Mouse (Mus musculus) MEL (cell line): Measurements from ENCODE around the gene Irf2bp2. TPM values are rescaled to one million over a fixed set of nuclear protein-coding genes. Genes with fewer than 3 reads are reported as not detected.
A peak's percentile ranks its signal among the peaks of the same experiment; 100 is the strongest.

Experiments
- DNase-seq: peaks from one replicate; pipeline ENCODE4 v3.0.0; 2011; ENCODE audit warnings: low read depth, low spot score
- H3K27ac ChIP-seq: 2 replicates; pipeline ENCODE4 v1.5.1; 2012; ENCODE audit warnings: low read depth, mild to moderate bottlenecking, control low read depth, low read length, moderate library complexity; ENCODE audit not compliant: control insufficient read depth
- H3K27me3 ChIP-seq, 2 experiments: fragments of 150-350 bp in 1 of 2; sonication (generic) in 1 of 2; 2 replicates each; pipeline ENCODE4 v1.6.1; 2012; ENCODE audit warnings: low read length in 2 of 2, mild to moderate bottlenecking in 2 of 2, improper control_type of control experiment in 1 of 2, moderate library complexity in 1 of 2; ENCODE audit not compliant: insufficient read depth in 2 of 2, control insufficient read depth in 1 of 2
- H3K36me3 ChIP-seq, 2 experiments: 2 replicates each; pipeline ENCODE4 v1.6.1; 2012 to 2014; ENCODE audit warnings: low read length in 2 of 2, improper control_type of control experiment in 1 of 2, inconsistent platforms in 1 of 2, mild to moderate bottlenecking in 1 of 2; ENCODE audit not compliant: insufficient read depth in 2 of 2, control insufficient read depth in 1 of 2
- H3K4me1 ChIP-seq, 2 experiments: fragments of 150-350 bp in 1 of 2; sonication (generic) in 1 of 2; 2 replicates each; pipeline ENCODE4 v1.6.1; 2012; ENCODE audit warnings: low read length in 2 of 2, improper control_type of control experiment in 1 of 2, mild to moderate bottlenecking in 1 of 2; ENCODE audit not compliant: insufficient read depth in 2 of 2, control insufficient read depth in 1 of 2
- H3K4me3 ChIP-seq, 2 experiments: fragments of 150-350 bp in 1 of 2; sonication (generic) in 1 of 2; 2 replicates each; pipeline ENCODE4 v1.5.1; 2012; ENCODE audit warnings: low read depth in 2 of 2, low read length in 2 of 2, mild to moderate bottlenecking in 2 of 2, moderate library complexity in 2 of 2, control low read depth in 1 of 2, improper control_type of control experiment in 1 of 2; ENCODE audit not compliant: control insufficient read depth in 1 of 2, insufficient read depth in 1 of 2
- H3K79me2 ChIP-seq: 2 replicates; pipeline ENCODE4 v1.6.1; 2012; ENCODE audit warnings: mild to moderate bottlenecking, low read length, moderate library complexity; ENCODE audit not compliant: control insufficient read depth, poor library complexity, insufficient read depth
- H3K9ac ChIP-seq: 2 replicates; pipeline ENCODE4 v1.6.1; 2012; ENCODE audit warnings: low read depth, mild to moderate bottlenecking, control low read depth, low read length, moderate library complexity; ENCODE audit not compliant: control insufficient read depth, poor library complexity, severe bottlenecking
- H3K9me3 ChIP-seq: fragments of 150-350 bp; sonication (generic); replicated peaks from 2 replicates; pipeline ENCODE4 v1.6.1; 2012; ENCODE audit warnings: mild to moderate bottlenecking, low read length, improper control_type of control experiment, moderate library complexity; ENCODE audit not compliant: insufficient read depth
- CHD1 ChIP-seq: IDR thresholded peaks from 2 replicates; pipeline ENCODE4 v1.6.1; 2012; ENCODE audit warnings: low read depth, mild to moderate bottlenecking, inconsistent platforms, low read length, improper control_type of control experiment
- E2F4 ChIP-seq: IDR thresholded peaks from 2 replicates; pipeline ENCODE4 v1.6.1; 2011; ENCODE audit warnings: low read depth, low read length, improper control_type of control experiment, borderline replicate concordance
- ELF1 ChIP-seq: IDR thresholded peaks from 2 replicates; pipeline ENCODE4 v1.6.1; 2014; ENCODE audit warnings: low read depth, mild to moderate bottlenecking, inconsistent platforms, low read length, improper control_type of control experiment, moderate library complexity
- EP300 ChIP-seq, 2 experiments: IDR thresholded peaks; 2 replicates each; pipeline ENCODE4 v1.6.1; 2011; ENCODE audit warnings: improper control_type of control experiment in 2 of 2, low read length in 2 of 2, low read depth in 1 of 2, mild to moderate bottlenecking in 1 of 2
- ETS1 ChIP-seq: IDR thresholded peaks from 2 replicates; pipeline ENCODE4 v1.6.1; 2012; ENCODE audit warnings: low read depth, mild to moderate bottlenecking, inconsistent platforms, low read length, improper control_type of control experiment, moderate library complexity
- GABPA ChIP-seq: IDR thresholded peaks from 2 replicates; pipeline ENCODE4 v1.6.1; 2012; ENCODE audit warnings: low read depth, mild to moderate bottlenecking, inconsistent platforms, low read length, improper control_type of control experiment, moderate library complexity
- GATA1 ChIP-seq: IDR thresholded peaks from 2 replicates; pipeline ENCODE4 v1.6.1; 2011; ENCODE audit warnings: low read depth, low read length, improper control_type of control experiment
- JUND ChIP-seq: IDR thresholded peaks from 2 replicates; pipeline ENCODE4 v1.6.1; 2011; ENCODE audit warnings: low read depth, mild to moderate bottlenecking, improper control_type of control experiment, low read length
- MAZ ChIP-seq: IDR thresholded peaks from 2 replicates; pipeline ENCODE4 v1.6.1; 2012; ENCODE audit warnings: low read depth, mild to moderate bottlenecking, inconsistent platforms, low read length, improper control_type of control experiment
- MXI1 ChIP-seq: IDR thresholded peaks from 2 replicates; pipeline ENCODE4 v1.6.1; 2011; ENCODE audit warnings: mild to moderate bottlenecking, low read depth, low read length, improper control_type of control experiment
- MYB ChIP-seq: IDR thresholded peaks from 2 replicates; pipeline ENCODE4 v1.6.1; 2011; ENCODE audit warnings: mild to moderate bottlenecking, low read depth, low read length, improper control_type of control experiment
- NELFE ChIP-seq: IDR thresholded peaks from 2 replicates; pipeline ENCODE4 v1.6.1; 2011; ENCODE audit warnings: low read depth, low read length, improper control_type of control experiment
- POLR2A ChIP-seq, 2 experiments: IDR thresholded peaks; 2 replicates each; pipeline ENCODE4 v1.6.1; 2011 to 2012; ENCODE audit warnings: low read length in 2 of 2, mild to moderate bottlenecking in 2 of 2, control low read depth in 1 of 2, improper control_type of control experiment in 1 of 2, low read depth in 1 of 2, moderate library complexity in 1 of 2; ENCODE audit not compliant: control insufficient read depth in 1 of 2, insufficient read depth in 1 of 2, poor library complexity in 1 of 2
- POLR2AphosphoS2 ChIP-seq: IDR thresholded peaks from 2 replicates; pipeline ENCODE4 v1.6.1; 2011; ENCODE audit warnings: low read length, improper control_type of control experiment
- POLR2AphosphoS5 ChIP-seq: IDR thresholded peaks from 2 replicates; pipeline ENCODE4 v1.6.1; 2012; ENCODE audit warnings: low read depth, borderline replicate concordance, mild to moderate bottlenecking, inconsistent platforms, low read length, moderate library complexity, mixed read lengths
- RAD21 ChIP-seq: IDR thresholded peaks from 2 replicates; pipeline ENCODE4 v1.6.1; 2011; ENCODE audit warnings: mild to moderate bottlenecking, low read depth, low read length, improper control_type of control experiment
- RCOR1 ChIP-seq: IDR thresholded peaks from 2 replicates; pipeline ENCODE4 v1.6.1; 2012; ENCODE audit warnings: low read depth, mild to moderate bottlenecking, inconsistent platforms, low read length, improper control_type of control experiment
- SIN3A ChIP-seq: IDR thresholded peaks from 2 replicates; pipeline ENCODE4 v1.6.1; 2012; ENCODE audit warnings: low read length, improper control_type of control experiment, inconsistent platforms
- SMC3 ChIP-seq: IDR thresholded peaks from 2 replicates; pipeline ENCODE4 v1.6.1; 2011; ENCODE audit warnings: low read depth, low read length, improper control_type of control experiment
- TBP ChIP-seq: IDR thresholded peaks from 2 replicates; pipeline ENCODE4 v1.8.0; 2011; ENCODE audit warnings: low read depth, low read length, improper control_type of control experiment
- TCF12 ChIP-seq: IDR thresholded peaks from 2 replicates; pipeline ENCODE4 v1.6.1; 2014; ENCODE audit warnings: low read depth, mild to moderate bottlenecking, inconsistent platforms, low read length, improper control_type of control experiment, moderate library complexity
- USF1 ChIP-seq: IDR thresholded peaks from 2 replicates; pipeline ENCODE4 v1.6.1; 2014; ENCODE audit warnings: low read depth, mild to moderate bottlenecking, inconsistent platforms, low read length, improper control_type of control experiment, moderate library complexity
- USF2 ChIP-seq, 2 experiments: IDR thresholded peaks; 2 replicates each; pipeline ENCODE4 v1.6.1; 2011 to 2012; ENCODE audit warnings: improper control_type of control experiment in 2 of 2, low read length in 2 of 2, borderline replicate concordance in 1 of 2, inconsistent platforms in 1 of 2, low read depth in 1 of 2, mild to moderate bottlenecking in 1 of 2; ENCODE audit not compliant: insufficient read depth in 1 of 2
- ZC3H11A ChIP-seq: IDR thresholded peaks from 2 replicates; pipeline ENCODE4 v1.6.1; 2012; ENCODE audit warnings: low read depth, mild to moderate bottlenecking, inconsistent platforms, low read length, improper control_type of control experiment
- ZKSCAN1 ChIP-seq: IDR thresholded peaks from 2 replicates; pipeline ENCODE4 v1.6.1; 2012; ENCODE audit warnings: low read depth, mild to moderate bottlenecking, inconsistent platforms, low read length, improper control_type of control experiment, moderate library complexity
- ZMIZ1 ChIP-seq: IDR thresholded peaks from 2 replicates; pipeline ENCODE4 v1.6.1; 2012; ENCODE audit warnings: low read depth, mild to moderate bottlenecking, inconsistent platforms, low read length, improper control_type of control experiment, moderate library complexity
- polyA plus RNA-seq, 2 experiments: library from polyadenylated mRNA; stranded (reverse) in 1 of 2; unstranded in 1 of 2; fragments of >175 nt in 1 of 2; fragments of >200 nt in 1 of 2; gene quantifications; 2 replicates each; pipeline versions ENCODE4 v1.2.1 to v1.2.4; 2012; ENCODE audit warnings: low replicate concordance in 2 of 2, low read depth in 1 of 2; ENCODE audit not compliant: insufficient read length in 2 of 2, insufficient read depth in 1 of 2, missing spikeins in 1 of 2
- total RNA-seq: library from RNA; depleted of rRNA; stranded (reverse); fragments of 300-350 nt; gene quantifications from 2 replicates; pipeline ENCODE4 v1.2.3, GENCODE M21; 2012

Irf2bp2 gene
- total and polyA plus RNA-seq, 3 experiments, result 17.1 to 30.4 TPM; not detected in 1

DNA sequence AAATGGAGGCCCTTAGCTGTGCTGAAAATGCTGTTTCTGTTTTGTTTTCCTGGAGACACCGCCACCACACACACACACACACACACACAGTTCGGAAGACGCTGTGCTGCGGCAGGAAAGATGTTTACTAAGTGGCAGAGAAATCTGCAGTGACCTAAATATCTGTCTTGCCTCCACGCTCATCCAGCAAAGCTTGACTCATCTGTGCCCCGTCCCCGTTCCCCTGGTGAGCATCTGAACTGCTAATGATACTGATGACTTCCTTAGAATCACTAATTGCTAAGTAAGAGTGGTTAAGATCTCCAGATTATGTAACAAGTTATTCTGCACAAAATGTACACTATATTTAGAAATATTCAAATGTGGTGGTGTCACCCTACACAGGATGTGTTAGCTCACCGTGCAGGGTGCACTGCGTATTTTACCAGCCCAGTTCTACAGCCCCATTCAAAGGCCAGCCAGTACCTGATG, 8.2 kb downstream of the Irf2bp2 start (continued):
- TF ChIP-seq POLR2AphosphoS2, result peak; percentile 62
- TF ChIP-seq GATA1, result peak; percentile 64
- TF ChIP-seq JUND, result no peak

DNA sequence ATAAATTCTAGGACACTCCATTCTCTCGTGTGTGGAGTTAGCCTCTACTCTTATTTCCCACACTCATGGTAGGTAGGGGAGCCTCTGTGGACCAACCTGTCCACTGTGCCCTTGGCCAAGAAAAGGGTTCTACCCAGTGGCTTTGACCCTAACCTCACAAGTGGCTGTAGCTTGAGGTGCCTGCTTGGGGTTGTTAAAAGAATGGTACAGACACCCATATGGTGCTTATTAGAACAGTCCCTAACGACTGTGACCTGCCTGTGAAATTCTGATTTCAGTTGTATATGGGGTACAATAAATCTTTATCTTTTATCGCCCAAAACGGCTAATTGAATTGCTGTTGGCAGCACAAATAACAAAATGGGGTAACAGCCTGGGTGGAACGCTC, 8.9 kb downstream of the Irf2bp2 start:
- H3K4me3 ChIP-seq, result peak overlapping the region; percentile 11 to 13; a peak in 2 of 4 replicates
- peak; percentile 39; the same call in 1 of the 2 replicates for TF ChIP-seq MYB
- 0 out of 2 replicates have a peak, but pooled peaks have one; percentile 46 for TF ChIP-seq ZMIZ1
- TF ChIP-seq TCF12, result peak; percentile 3; the same call in 1 of the 2 replicates
- TF ChIP-seq SIN3A, result peak; percentile 24
- no peak for TF ChIP-seq MAZ
- peak; percentile 33 for TF ChIP-seq NELFE
- TF ChIP-seq ZC3H11A, result no peak
- no peak for DNase-seq
- H3K27me3 ChIP-seq, result no peaks in the 10 kb centered on the region
- peak overlapping the region; percentile 56 for H3K9ac ChIP-seq
- peaks cover 9 to 27% of the 10 kb centered on the region in 2 experiments; a peak in 3 of 4 replicates for H3K4me1 ChIP-seq
- peak overlapping the region; percentile 98 for H3K27ac ChIP-seq
- peaks cover 9 to 36% of the 10 kb centered on the region in 2 experiments for H3K36me3 ChIP-seq
- peaks cover 40% of the 10 kb centered on the region for H3K79me2 ChIP-seq
- no peaks in the 10 kb centered on the region for H3K9me3 ChIP-seq

DNA sequence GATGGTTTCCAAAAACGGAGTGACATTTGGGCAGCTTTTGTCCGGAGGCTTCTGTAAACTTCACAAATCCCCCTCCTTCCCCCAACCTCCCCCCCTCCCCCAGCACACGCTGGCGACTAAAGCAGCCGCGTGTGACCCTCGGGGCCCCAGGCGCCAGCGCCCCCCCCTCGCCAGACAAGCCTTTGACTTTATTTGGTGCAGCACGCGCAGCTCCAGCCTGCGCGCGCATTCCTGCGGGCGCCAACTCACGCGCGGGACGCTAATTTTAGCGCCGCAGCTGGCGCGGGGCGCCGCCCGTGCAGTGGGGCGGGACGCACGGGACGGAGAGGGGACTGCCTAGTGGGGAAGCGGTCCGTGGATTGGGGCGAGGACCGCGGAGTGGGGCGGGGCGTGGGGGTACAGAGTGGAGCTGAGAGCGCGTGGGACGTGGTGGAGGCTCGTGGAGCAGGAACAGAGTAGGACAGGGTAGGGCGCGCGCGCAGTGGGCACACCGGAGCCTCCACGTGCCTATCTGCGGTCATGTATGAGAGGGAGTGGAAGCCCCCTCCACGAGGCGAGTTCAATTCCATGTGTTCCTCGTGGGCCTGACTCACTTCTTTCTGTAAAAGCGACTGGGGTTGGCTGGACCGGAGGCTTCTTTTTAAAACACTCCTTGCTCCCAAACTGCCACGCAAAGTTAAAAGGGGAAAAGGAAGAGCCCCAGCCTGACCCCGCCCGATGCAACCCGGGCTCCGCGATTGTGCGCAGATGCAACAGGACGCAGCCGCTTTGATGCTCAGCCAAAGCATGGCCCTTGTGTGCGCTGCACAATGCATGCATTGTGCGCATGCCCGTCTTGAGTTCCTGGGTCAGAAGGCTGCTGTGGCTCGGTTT, 9.6 kb downstream of the Irf2bp2 start:
- H3K9me3 ChIP-seq, result no peaks in the 10 kb centered on the region
- H3K4me1 ChIP-seq, result peaks cover 9 to 27% of the 10 kb centered on the region in 2 experiments; a peak in 3 of 4 replicates
- H3K36me3 ChIP-seq, result peaks cover 9 to 36% of the 10 kb centered on the region in 2 experiments
- H3K79me2 ChIP-seq, result peaks cover 35% of the 10 kb centered on the region
- H3K4me3 ChIP-seq, result peak overlapping the region; percentile 49 to 66
- DNase-seq, result peak; percentile 93
- H3K9ac ChIP-seq, result peak overlapping the region; percentile 97
- H3K27ac ChIP-seq, result peak overlapping the region; percentile 98
- no peaks in the 10 kb centered on the region for H3K27me3 ChIP-seq
- TF ChIP-seq EP300 (IDR thresholded peaks at IDR 0.05; ENCODE audit: low read depth in 1 of 2, low read length in 2 of 2) (no peak), TBP (peak; percentile 51; the same call in 1 of the 2 replicates), MXI1 (no peak; the same call in 1 of the 2 replicates), USF1 (no peak), NELFE (peak; percentile 52; the same call in 1 of the 2 replicates), ZKSCAN1 (no peak), SIN3A (peak; percentile 75), POLR2AphosphoS5 (no peak; the same call in 1 of the 2 replicates), MYB (no peak), ZMIZ1 (no peak), ETS1 (peak; percentile 47; the same call in 1 of the 2 replicates), USF2 (IDR thresholded peaks at IDR 0.05; ENCODE audit: borderline replicate concordance in 1 of 2, insufficient read depth in 1 of 2, low read depth in 1 of 2, low read length in 2 of 2) (no peak), CHD1 (no peak), SMC3 (no peak), ZC3H11A (no peak), JUND (no peak), POLR2A (IDR thresholded peaks at IDR 0.05; ENCODE audit: control insufficient read depth in 1 of 2, insufficient read depth in 1 of 2, low read depth in 1 of 2, low read length in 2 of 2, poor library complexity in 1 of 2) (peak; percentile 30 to 72; a peak in 2 of 4 replicates), RCOR1 (no peak), GABPA (no peak), E2F4 (no peak), RAD21 (no peak), POLR2AphosphoS2 (no peak; the same call in 1 of the 2 replicates), ELF1 (0 out of 2 replicates have a peak, but pooled peaks have one; percentile 44)
